Mouse (Mus musculus): Measurements from ENCODE around the gene Chpf2. TPM values are rescaled to one million over a fixed set of nuclear protein-coding genes. Genes with fewer than 3 reads are reported as not detected.

Gene Chpf2
- total RNA-seq, 2 experiments from 2014 or later: 35.4 to 46.3 TPM

Small RNA genes lying within 50 kb of the gene (microRNA-seq; reads per million reads assigned to microRNA genes)
- 891 reads per million, percentile 72 among the genes with 10 or more reads in this experiment for gene Mir671

Other genes starting within 250 kb of the Chpf2 start
- 10 to 100 TPM; 12.8 to 23.1 TPM for gene Kcnh2, start 235.1 kb upstream of the Chpf2 start, total RNA-seq (2021)
- gene Nos3, start 221.9 kb upstream of the Chpf2 start, total RNA-seq (2021): 10 to 100 TPM; 16.3 to 16.6 TPM
- under 1 TPM; 0.60 to 0.67 TPM for gene Atg9b, start 194.6 kb upstream of the Chpf2 start, total RNA-seq (2021)
- gene Abcb8, start 193.1 kb upstream of the Chpf2 start, total RNA-seq (2021): 100 to 1,000 TPM in 1 of 2 experiments, 10 to 100 TPM in 1; 93.7 to 116 TPM
- gene Asic3, start 173.3 kb upstream of the Chpf2 start, total RNA-seq (2021): under 1 TPM; 0.54 to 0.76 TPM
- gene Cdk5, start 163.2 kb upstream of the Chpf2 start, total RNA-seq (2021): 10 to 100 TPM; 37.9 to 41.3 TPM
- gene Slc4a2, start 162.9 kb upstream of the Chpf2 start, total RNA-seq (2021): 10 to 100 TPM; 58.7 to 60.9 TPM
- gene Fastk, start 141.5 kb upstream of the Chpf2 start, total RNA-seq (2021): 100 to 1,000 TPM; 129 to 172 TPM
- gene Tmub1, start 138.9 kb upstream of the Chpf2 start, total RNA-seq (2021): 10 to 100 TPM in 1 of 2 experiments, 1 to 10 TPM in 1; 9.1 to 10.5 TPM
- 10 to 100 TPM; 67.6 to 72.2 TPM for gene Agap3, start 134.6 kb upstream of the Chpf2 start, total RNA-seq (2021)
- gene Gbx1, start 59.5 kb upstream of the Chpf2 start, total RNA-seq (2021): under 1 TPM in 1 of 2 experiments, not detected in 1; 0.09 TPM
- gene Asb10, start 45.8 kb upstream of the Chpf2 start, total RNA-seq (2021): 1 to 10 TPM; 1.0 to 6.2 TPM
- gene 4931409K22Rik, start 29.9 kb upstream of the Chpf2 start, total RNA-seq (2021): not detected
- 10 to 100 TPM; 51.0 to 53.3 TPM for gene Abcf2, start 9.3 kb upstream of the Chpf2 start, total RNA-seq (2021)
- 10 to 100 TPM; 16.4 to 26.0 TPM for gene Smarcd3, start 37.7 kb downstream of the Chpf2 start, total RNA-seq (2021)
- gene Nub1, start 98.8 kb downstream of the Chpf2 start, total RNA-seq (2021): 10 to 100 TPM; 43.3 to 43.9 TPM
- gene Wdr86, start 144.0 kb downstream of the Chpf2 start, total RNA-seq (2021): 1 to 10 TPM; 3.9 to 4.5 TPM
- not detected for gene Crygn, start 171.3 kb downstream of the Chpf2 start, total RNA-seq (2021)